Mouse (Mus musculus): ENCODE data around the gene Smdt1.

GRCm38 (mm10) chr15:82358431-82359260 is 19.9 kb downstream of the Smdt1 start:
- TF ChIP-seq POLR2A (IDR thresholded peaks at IDR 0.05; ENCODE audit: control insufficient read depth, extremely low read depth, insufficient read depth, low read length, poor library complexity) = no peak
- no peak for TF ChIP-seq CTCF (IDR thresholded peaks at IDR 0.05; ENCODE audit: borderline replicate concordance, control insufficient read depth, extremely low read depth, insufficient read depth, low read length, poor library complexity)

All from thymus, adult 2 months (tissue).